Mouse (Mus musculus) liver, postnatal 0 days (tissue): ENCODE measurements around the gene Asb8. TPM values are rescaled to one million over a fixed set of nuclear protein-coding genes. Genes with fewer than 3 reads are reported as not detected.

Experiments used
- ATAC-seq: fragments of 200-750 bp; cut with Nextera tagmentation; 2 replicates; pipeline ENCODE4 v1.8.0; 2017; ENCODE audit warnings: mild to moderate bottlenecking, moderate library complexity
- DNase-seq: peaks from one replicate; pipeline ENCODE4 v3.0.0-alpha.2; 2016
- H3K27ac ChIP-seq: fragments of 300-500 bp; sonication (generic); 2 replicates; pipeline ENCODE4 v1.5.1; 2014; ENCODE audit warnings: antibody characterized with exemption, moderate library complexity, mild to moderate bottlenecking, low read depth
- H3K27me3 ChIP-seq: fragments of 300-500 bp; sonication (generic); 2 replicates; pipeline ENCODE4 v1.6.1; 2014; ENCODE audit warnings: low read length, control low read depth, mixed read lengths; ENCODE audit not compliant: insufficient read depth
- H3K36me3 ChIP-seq: fragments of 300-500 bp; sonication (generic); replicated peaks from 2 replicates; pipeline ENCODE4 v1.6.1; 2014; ENCODE audit warnings: mild to moderate bottlenecking, control low read depth, low read length, moderate library complexity, mixed read lengths; ENCODE audit not compliant: insufficient read depth
- H3K4me1 ChIP-seq: fragments of 300-500 bp; sonication (generic); 2 replicates; pipeline ENCODE4 v1.6.1; 2014; ENCODE audit warnings: antibody characterized with exemption, mild to moderate bottlenecking, control low read depth; ENCODE audit not compliant: insufficient read depth
- H3K4me2 ChIP-seq: fragments of 300-500 bp; sonication (generic); 2 replicates; pipeline ENCODE4 v1.6.1; 2014; ENCODE audit warnings: low read depth, mild to moderate bottlenecking, low read length, moderate library complexity, mixed read lengths
- H3K4me3 ChIP-seq: fragments of 300-500 bp; sonication (generic); 2 replicates; pipeline ENCODE4 v1.5.1; 2014; ENCODE audit warnings: low read depth, low read length
- H3K9ac ChIP-seq: fragments of 300-500 bp; sonication (generic); replicated peaks from 2 replicates; pipeline ENCODE4 v1.6.1; 2014; ENCODE audit warnings: mild to moderate bottlenecking, moderate library complexity
- H3K9me3 ChIP-seq: fragments of 300-500 bp; sonication (generic); 2 replicates; pipeline ENCODE4 v1.6.1; 2016; ENCODE audit warnings: mild to moderate bottlenecking, control low read depth, low read length, mixed read lengths
- CTCF ChIP-seq: sonication (generic); IDR thresholded peaks from 2 replicates; pipeline ENCODE4 v1.5.1; 2016; ENCODE audit warnings: antibody characterized with exemption, low read depth
- EP300 ChIP-seq: IDR thresholded peaks from 2 replicates; pipeline ENCODE4 v1.6.1; 2016; ENCODE audit warnings: antibody characterized with exemption, low read depth, mild to moderate bottlenecking
- WGBS: fragments of 180-500 bp; shearing (Covaris S2); extraction: QIAGEN DNeasy Blood & Tissue Kit; methylation state at CpG from one replicate; pipeline ENCODE4 v1.1.7; 2014; ENCODE audit not compliant: insufficient replicate concordance; 5-methylcytosine and 5-hydroxymethylcytosine counted together
- polyA plus RNA-seq: library from polyadenylated mRNA; unstranded; fragments of >200 nt; fragmentation: Nextera tagmentation; extraction: Ambion mirVana; gene quantifications from 2 replicates; pipeline ENCODE4 v1.2.1, GENCODE M21; 2015

The Asb8 gene
- polyA plus RNA-seq, 1 experiment from 2014 or later, result 24.1 TPM

DNA sequence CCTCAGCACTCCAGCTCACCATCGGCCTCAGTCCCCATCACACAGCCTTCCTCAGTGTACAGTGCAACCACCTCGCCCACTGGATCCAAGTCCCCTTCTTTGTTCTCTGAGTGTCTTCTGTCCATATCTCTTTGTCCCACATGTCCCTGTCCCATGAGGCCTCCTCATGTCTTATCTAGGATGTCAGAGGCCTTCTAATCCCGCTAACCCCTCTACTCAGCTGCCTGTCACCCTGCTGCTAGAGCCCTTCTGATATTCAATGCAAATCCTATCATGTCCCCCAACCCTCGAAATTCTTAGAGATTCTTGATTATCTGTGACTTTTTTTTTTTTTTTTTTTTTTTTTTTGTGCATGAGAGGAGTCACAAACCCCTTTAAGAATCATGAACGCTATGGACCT, 49.1 kb downstream of the Asb8 start:
- H3K9ac ChIP-seq, result no peak overlapping the region
- H3K27me3 ChIP-seq, result no peaks in the 10 kb centered on the region

DNA sequence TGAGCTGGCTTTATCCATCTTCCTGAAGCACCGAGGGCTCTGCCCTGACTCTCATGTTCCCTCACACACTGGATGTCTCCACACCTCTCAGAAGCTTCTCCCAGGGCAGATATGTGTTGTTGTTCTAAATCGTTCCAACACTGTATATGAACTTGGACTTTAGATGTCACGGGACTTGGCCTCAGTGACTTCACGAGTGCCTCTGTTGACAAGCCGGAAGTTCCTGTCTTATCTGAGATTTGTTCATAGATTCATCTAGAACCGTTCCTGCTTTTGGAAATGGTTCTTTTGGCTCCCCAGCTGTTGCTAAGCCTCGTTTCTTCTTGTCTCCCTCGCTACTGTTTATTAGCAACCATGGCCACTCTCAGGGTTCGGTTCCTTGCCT, 49.7 kb downstream of the Asb8 start:
- Histone ChIP-seq H3K27me3 (no peaks in the 10 kb centered on the region), H3K9me3 (no peaks in the 10 kb centered on the region), H3K27ac (no peak overlapping the region), H3K4me1 (peaks cover 6% of the 10 kb centered on the region; the same call in 1 of the 2 replicates), H3K36me3 (peaks cover 11% of the 10 kb centered on the region), H3K4me2 (peak overlapping the region; percentile 35; the same call in 1 of the 2 replicates), H3K4me3 (no peak overlapping the region), H3K9ac (no peak overlapping the region)
- DNase-seq (no peak), ATAC-seq (peak; percentile 16; the same call in 1 of the 2 replicates)
- TF ChIP-seq CTCF (no peak), EP300 (no peak)
- WGBS, result 63% methylated on average over 9 of the region's 9 CpGs

More for the DNA sequence above, 49.1 kb downstream of the Asb8 start:
- ATAC-seq (peak; percentile 87), DNase-seq (no peak)
- Histone ChIP-seq H3K27ac (no peak overlapping the region), H3K9me3 (no peaks in the 10 kb centered on the region), H3K4me2 (peak overlapping the region; percentile 35), H3K36me3 (peaks cover 16% of the 10 kb centered on the region), H3K4me3 (no peak overlapping the region), H3K4me1 (peaks cover 6% of the 10 kb centered on the region; the same call in 1 of the 2 replicates)
- WGBS, result 46% methylated on average over 5 of the region's 5 CpGs
- TF ChIP-seq EP300 (peak; percentile 84), CTCF (no peak)

DNA sequence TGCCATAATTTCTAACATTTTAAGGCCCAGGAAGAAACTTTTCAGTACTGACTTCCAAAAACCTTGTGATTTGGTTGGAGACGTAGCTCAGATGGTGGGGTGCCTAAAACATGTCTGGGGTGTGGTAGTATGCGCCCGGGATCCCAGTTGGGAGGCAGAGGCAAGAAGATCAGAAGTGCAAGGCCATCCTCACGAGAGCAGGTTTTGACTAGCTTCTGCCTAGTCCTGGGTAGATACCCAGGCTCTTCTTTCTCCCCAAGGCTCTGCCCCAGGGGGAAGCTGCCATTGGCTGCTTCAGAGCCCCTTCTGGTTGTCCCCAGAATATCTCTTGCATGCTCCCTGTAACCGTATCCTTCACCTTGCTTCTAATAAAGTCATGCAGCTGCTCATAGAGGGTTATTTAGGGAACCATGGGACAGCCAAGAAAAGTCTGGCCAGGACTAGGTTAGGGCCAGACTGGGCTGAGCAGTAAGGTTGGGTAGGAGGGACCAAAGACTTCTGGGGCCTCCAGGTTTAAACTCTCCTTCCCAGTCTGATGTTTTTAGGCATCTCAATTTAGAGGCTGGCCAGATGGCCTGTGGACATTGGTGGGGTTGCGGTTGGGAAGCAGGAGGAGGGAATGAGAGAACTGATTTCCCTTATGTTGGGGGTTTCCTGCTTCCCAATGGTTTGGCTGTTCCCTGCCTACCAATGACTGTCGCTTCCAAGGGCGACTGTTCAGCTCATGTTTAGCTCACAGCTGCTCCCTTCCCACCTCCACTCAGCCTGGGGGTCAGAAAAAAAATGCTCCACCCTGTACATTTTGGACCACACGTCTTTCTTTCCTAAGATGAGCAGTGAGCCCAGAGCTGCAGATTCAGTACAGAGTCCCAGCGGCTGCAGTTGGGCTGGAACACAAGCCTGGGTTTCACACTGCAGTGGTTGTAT, 50.3 kb downstream of the Asb8 start:
- Histone ChIP-seq H3K9ac (no peak overlapping the region), H3K4me3 (no peak overlapping the region), H3K9me3 (no peaks in the 10 kb centered on the region), H3K4me2 (no peak overlapping the region), H3K27me3 (no peaks in the 10 kb centered on the region), H3K36me3 (peaks cover 7% of the 10 kb centered on the region), H3K27ac (no peak overlapping the region), H3K4me1 (peaks cover 6% of the 10 kb centered on the region; the same call in 1 of the 2 replicates)
- no peak for DNase-seq
- WGBS, result 83% methylated on average over 10 of the region's 10 CpGs
- no peak for TF ChIP-seq EP300
- no peak for ATAC-seq

DNA sequence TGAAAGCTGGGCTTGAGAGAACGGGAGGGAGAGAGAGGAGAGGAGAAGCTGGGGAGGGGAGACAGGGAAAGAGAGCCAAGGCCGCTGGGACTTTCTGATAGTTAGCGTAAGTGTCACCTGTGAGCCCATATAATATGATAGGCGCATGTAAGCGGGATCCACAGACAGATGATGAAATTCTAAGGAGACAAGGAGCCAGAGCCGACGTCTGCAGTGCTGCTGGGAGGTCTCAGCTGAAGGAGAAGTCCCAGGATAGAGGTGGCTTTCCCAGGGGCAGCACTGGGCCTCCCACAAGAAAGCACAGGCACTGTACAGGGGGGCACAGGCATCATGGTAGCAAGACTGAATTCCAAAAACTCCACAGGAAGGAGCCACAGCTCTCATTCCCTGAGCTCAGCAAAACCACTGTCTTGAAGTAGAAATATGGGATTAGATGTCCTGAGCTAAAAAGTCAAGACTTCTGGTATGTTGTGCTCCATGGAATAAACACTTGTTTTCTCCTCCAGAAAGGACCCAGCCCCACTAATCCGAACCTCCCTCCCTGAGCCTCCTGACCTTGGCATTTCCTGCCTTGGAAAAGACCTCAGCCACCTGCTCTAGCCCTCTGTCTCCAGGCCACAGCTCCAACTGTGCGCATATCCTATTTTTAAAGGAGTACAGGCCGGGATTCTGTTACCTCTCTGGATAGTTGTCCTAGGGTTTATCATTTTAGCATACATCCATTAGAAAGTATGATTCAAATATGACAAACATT, 51.1 kb downstream of the Asb8 start:
- TF ChIP-seq EP300 (no peak), CTCF (no peak)
- Histone ChIP-seq H3K27ac (no peak overlapping the region), H3K9me3 (no peaks in the 10 kb centered on the region), H3K4me3 (no peak overlapping the region), H3K9ac (no peak overlapping the region), H3K36me3 (peaks cover 7% of the 10 kb centered on the region), H3K4me2 (no peak overlapping the region), H3K4me1 (peaks cover 6% of the 10 kb centered on the region; the same call in 1 of the 2 replicates), H3K27me3 (no peaks in the 10 kb centered on the region)
- WGBS, result 87% methylated on average over 10 of the region's 10 CpGs
- ATAC-seq (no peak), DNase-seq (no peak)

DNA sequence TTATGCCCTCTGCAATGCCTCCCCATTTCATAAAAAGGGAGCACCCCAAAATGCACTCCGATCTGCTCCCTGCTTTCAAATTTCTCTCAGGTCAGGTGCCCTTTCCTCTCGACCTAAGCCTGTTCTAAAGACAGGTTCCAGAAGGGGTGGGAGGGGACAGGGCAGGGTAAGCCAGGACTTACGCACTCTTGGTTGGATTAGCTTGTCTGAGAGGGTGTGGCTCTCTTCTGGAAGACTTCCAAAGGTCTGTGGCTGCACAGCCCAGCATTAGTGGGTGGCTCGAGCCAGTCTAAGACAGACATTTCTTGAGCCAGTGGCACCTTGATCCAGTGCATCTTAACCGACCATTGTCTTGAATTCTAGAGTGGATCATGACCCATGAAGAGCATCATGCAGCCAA, 53.6 kb downstream of the Asb8 start:
- ATAC-seq (no peak), DNase-seq (peak; percentile 28)
- Histone ChIP-seq H3K27me3 (no peaks in the 10 kb centered on the region), H3K4me1 (peaks cover 12% of the 10 kb centered on the region), H3K4me3 (no peak overlapping the region), H3K27ac (no peak overlapping the region), H3K36me3 (0 out of 2 replicates have a peak, but pooled peaks cover 3% of the 10 kb centered on the region), H3K4me2 (no peak overlapping the region), H3K9ac (no peak overlapping the region), H3K9me3 (no peaks in the 10 kb centered on the region)
- TF ChIP-seq CTCF (no peak), EP300 (no peak)
- 60% methylated on average over 5 of the region's 5 CpGs for WGBS
